Mouse (Mus musculus): Measurements from ENCODE around the gene Nxpe4.
"Not testable (repeated sequence)": the region's sequence is repeated elsewhere in the genome, so short reads cannot be mapped to it uniquely, and the experiment has no call there.

DNA sequence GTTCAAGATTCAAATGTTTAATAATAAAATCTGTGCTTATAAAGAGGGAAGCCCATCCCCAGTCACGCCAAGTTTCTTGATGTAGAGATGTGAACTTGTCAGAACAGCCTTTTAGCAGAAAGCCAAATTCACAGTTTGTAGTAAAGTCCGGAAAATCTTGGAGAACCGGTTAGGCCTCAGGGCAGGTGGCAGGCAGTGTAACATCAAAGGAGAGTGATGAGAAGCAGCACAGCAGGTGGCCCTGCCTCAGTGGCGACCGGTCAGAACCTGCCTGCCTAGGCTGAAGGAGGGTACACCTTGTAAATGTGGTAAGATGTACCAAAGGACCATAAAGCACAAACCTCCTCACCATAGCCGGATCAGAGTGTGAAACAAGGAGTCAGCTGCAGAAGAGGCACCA lies 4.7 kb downstream of the Nxpe4 start:
- not testable (repeated sequence) for TF ChIP-seq GATA1, TAL1 (IDR thresholded peaks at IDR 0.05; ENCODE audit: low read length)
